Mouse (Mus musculus) adrenal gland, postnatal 25 days (tissue): ENCODE measurements around the gene Rbfox1. TPM values are rescaled to one million over a fixed set of nuclear protein-coding genes. Genes with fewer than 3 reads are reported as not detected.

Source experiments
- DNase-seq: peaks from one replicate; pipeline ENCODE4 v3.0.0; 2021; ENCODE audit warnings: mixed read lengths
- total RNA-seq: library from RNA; stranded (reverse); gene quantifications from 2 replicates; pipeline ENCODE4 v1.2.3, GENCODE M21; 2021

The Rbfox1 gene
- total RNA-seq, 1 experiment from 2014 or later: 1.7 TPM

DNA sequence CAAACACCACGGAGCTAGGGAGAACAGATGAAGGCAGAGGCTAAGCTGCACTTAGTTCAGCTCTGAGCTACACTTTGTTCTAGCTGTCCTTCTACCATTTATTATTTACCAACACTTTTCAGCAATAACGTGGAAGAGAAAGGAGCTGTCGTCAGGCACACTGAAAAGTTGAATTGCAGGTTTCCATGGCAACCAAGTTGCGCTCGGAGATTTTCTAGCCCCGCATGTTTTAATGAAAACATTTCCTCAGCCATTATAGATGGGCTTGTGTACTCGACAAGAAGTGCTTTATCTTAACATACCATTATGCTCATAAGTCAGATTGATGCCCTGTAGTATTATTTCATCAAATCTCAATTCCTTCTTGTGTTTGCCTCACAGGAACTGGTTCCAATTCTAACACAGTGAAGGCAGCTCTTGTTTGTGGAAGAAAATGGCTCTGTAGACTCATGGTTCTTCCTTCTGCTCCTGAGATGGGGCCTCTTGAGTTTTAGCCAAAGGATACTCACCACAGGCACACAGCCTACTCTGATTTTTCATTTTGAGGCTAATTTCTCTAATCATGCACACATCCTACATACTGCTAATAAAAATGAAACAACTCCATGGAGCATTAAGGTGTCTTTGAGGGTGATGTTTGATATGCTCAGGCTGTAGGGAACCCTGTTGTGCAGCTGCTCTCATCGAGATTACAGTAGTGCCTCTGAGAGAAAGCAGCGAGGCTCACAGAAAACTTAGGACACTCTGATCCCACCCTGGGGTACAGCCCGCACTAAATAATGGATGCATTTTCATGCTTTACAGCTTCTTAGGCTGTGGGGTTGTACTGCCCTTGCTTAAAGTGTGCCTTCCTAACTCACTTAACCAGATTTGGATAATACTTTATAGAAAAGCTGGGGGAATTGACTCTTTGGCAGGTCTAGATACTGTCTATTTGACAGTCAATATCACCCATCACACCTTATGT, 107.2 kb downstream of the Rbfox1 start:
- DNase-seq: no peak

GRCm38 (mm10) chr16:5997136-5997535, 112.0 kb downstream of the Rbfox1 start:
- DNase-seq: no peak

DNA sequence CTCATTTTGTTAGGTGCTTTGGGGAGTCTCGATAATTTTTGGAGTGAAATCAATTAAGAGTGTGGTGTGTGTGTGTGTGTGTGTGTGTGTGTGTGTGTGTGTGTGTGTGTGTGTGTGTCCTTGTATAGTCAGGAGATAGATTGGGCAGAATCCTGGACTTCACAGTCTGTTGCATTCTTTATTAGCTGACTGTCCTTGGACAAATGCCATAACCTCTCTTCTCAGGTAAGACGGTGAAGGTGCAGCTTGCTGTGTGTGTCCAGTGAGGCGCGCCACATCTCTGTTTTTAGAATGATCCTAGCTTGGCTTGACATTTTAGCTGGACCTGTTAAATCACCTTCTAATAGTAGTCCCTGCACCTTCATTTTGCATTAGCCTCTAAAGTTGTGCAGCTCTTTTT, 112.5 kb downstream of the Rbfox1 start:
- no peak for DNase-seq

GRCm38 (mm10) chr16:6000016-6000415, 114.9 kb downstream of the Rbfox1 start:
- no peak for DNase-seq

DNA sequence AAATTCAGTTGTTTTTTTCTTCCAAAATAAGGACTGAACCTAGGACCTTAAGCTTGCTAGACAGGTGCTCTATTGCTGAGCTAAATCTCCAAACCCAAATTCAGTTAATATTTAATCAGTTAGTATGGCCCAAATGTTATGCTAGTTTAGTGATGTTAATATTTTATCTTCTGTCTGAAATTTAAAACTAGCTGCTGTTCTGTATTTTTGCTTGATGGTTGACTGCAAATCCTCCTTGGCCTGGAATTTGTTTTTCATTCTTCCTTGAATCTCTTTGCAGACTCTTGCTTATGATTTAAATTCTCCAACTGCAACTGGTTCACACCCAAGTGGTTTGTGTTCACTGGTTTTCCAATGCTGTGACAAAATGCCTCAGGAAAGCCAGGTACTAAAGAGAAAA, 121.8 kb downstream of the Rbfox1 start:
- DNase-seq: no peak

DNA sequence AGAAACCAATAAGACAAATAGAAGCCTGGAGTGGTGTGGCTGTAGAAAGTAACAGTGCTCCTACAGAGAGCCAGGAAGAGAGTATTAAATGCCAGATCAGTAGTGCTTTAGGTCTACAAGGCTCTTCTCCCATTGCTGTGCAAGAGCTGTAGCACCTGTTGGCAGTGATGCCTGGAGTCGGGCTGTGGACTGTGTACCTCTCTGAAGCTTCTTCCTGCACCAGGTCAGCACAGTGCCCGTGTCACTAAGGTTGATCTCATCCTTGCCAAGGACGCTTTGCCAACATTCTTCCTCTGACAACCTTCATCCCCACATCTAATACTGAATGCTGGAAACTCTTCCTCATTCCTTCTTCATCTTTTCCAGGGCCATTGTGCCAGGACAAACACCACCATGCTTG, 127.7 kb downstream of the Rbfox1 start:
- no peak for DNase-seq

- DNase-seq: peak; percentile 80
Observed at GRCm38 (mm10) chr16:6018639-6019038, 133.5 kb downstream of the Rbfox1 start.

- DNase-seq: no peak
Observed at GRCm38 (mm10) chr16:6019361-6019760, 134.2 kb downstream of the Rbfox1 start.

- no peak for DNase-seq
Observed at GRCm38 (mm10) chr16:6031280-6031679, 146.1 kb downstream of the Rbfox1 start.

DNA sequence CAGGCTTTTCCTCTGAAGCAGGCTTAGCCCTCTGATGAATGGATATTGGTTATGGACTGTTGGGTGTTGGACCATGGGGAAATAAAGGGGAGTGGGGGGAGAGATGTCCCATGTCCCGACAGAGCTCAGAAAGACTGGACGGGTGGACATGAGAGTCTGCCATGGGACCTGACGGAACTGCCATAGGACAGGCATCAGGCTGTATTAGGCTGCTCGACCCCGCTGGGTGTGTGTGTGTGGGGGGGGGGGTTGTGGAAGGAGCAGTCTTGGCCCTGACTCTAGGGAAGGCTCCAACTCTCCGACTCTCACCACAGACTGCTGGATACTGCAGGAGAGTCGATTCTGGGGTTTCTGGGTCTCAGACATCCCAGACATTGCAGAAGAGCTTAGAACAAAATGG, 147.4 kb downstream of the Rbfox1 start:
- DNase-seq: no peak

DNA sequence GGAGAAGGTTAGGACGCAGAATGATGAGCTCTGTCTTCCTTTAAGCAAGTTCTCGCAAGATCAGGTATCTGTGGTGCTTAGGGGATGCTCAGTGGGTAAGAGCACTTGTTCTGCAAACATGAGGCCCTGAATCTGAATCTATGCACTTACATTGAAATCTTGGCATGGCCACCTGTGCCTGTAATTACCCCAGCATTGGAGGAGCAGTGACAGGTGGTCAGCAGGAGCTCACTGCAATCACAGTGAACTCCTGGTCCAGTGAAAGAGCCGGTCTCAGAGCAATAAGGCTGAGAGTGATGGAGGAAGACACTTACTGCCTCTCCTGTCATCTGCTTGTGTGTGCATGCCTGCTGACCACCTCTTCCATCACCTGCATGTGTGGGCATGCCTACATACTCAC, 149.7 kb downstream of the Rbfox1 start:
- no peak for DNase-seq

DNA sequence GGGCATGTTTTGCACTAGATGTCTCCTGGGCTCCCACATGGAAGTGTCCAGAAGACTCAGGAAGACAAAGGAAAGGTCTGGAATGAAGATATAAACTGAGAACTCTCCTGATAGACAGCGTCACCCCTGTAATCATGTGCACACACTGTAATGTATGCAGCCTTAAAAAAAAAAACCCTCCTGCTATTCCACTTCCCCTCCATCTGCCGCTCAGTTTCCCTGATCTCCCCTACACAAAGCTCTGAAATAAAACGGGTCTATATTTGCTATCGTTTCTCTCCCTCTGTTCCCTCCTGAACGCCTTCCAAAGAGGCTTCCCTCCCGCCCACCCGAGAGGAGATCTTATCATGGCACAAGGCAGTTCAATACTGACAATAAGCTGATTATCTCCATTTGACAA, 151.9 kb downstream of the Rbfox1 start:
- DNase-seq: no peak

GRCm38 (mm10) chr16:6042766-6043165, 157.6 kb downstream of the Rbfox1 start:
- no peak for DNase-seq

GRCm38 (mm10) chr16:6048601-6049000, 163.4 kb downstream of the Rbfox1 start:
- DNase-seq: no peak

- DNase-seq: no peak
Observed at GRCm38 (mm10) chr16:6062495-6062894, 177.3 kb downstream of the Rbfox1 start.

GRCm38 (mm10) chr16:6065481-6065880, 180.3 kb downstream of the Rbfox1 start:
- no peak for DNase-seq

DNA sequence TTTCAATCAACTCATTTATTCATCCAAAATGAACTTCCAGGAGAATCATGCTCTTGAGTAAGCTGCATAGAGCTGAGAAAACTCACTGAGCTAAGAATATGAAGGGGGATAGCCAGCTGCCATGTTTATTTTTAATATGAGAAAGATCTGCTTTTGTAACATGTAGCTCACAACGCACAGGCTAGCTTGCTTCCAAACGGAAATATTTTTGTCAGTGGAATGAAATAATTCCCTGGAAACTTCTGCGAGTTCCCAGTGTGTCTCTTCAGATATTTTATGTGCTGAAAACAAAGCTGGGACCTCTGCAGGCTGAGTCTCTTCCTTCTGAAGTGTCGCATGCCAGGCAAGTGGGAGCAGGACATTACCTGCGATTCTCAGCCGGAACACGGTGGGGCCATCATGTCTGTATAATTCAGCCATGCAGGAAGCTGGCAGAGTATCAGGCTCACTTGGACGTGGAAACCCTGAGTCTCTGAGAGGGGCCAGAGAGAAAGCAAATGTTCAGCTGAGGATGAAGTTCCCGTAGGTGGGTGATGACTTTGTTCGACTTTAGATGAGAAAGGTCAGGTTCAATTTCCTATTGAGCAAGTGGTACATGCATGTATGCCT, 190.4 kb downstream of the Rbfox1 start:
- no peak for DNase-seq

GRCm38 (mm10) chr16:6079017-6079416, 193.9 kb downstream of the Rbfox1 start:
- no peak for DNase-seq

DNA sequence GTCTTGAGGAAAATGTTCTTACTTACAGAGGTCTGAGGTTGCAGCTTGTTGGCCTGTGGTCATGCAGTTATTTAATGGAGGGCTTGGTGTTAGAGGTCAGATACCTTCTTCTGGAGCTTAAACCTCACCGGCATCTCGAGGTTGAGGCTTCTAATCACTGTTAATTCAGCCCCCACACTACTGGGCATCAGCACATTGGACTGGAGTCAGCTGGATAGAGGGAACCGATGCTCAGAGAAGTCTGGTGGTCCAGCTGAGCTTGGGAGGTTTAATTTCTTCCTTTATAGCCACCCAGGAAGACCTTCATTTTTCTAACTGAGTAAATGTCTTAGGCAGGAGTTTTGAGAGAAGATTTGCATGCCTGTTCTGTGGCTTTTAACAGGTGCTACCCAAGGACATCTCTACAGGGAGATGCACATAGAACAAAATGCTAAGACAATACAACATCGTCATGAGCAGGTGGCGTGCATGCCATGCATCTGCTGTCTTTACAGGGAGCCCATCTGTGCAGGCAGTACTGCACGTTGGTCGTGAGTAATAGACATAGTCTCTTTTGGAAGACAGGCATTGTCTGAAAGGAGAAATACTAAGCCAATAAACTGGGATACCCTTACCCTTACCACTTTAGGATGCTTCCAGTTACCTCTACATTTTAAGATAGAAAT, 199.7 kb downstream of the Rbfox1 start:
- no peak for DNase-seq

DNA sequence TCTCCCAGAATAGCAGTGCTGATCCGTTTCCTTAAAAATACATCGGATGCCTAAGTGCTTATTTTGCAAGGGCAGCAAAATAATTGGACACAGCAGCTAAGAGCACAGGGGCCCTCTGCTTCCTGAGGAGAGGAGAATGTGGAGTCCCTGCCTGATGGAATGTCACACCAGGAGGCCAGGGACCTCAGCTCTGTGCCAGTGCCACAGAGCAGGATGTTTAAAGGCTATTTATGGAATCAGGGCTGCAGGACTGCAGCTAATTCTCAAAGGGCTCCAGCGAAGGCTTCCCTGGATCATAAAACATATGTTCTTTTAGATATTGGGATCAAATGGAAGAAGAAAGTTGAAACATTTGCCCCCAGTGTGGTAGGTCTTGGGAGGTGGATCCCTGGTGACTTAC, 201.0 kb downstream of the Rbfox1 start:
- no peak for DNase-seq

GRCm38 (mm10) chr16:6091326-6092123, 206.4 kb downstream of the Rbfox1 start:
- no peak for DNase-seq
